Mouse (Mus musculus) hindbrain, embryonic 15.5 days (tissue): Measurements from ENCODE around the gene Baz1a. TPM values are rescaled to one million over a fixed set of nuclear protein-coding genes. Genes with fewer than 3 reads are reported as not detected.

Experiments used
- ATAC-seq: fragments of 200-750 bp; cut with Nextera tagmentation; 2 replicates; pipeline ENCODE4 v1.8.0; 2017; ENCODE audit warnings: low read depth, moderate number of reproducible peaks, moderate TSS enrichment; ENCODE audit not compliant: low FRiP score
- H3K27ac ChIP-seq: fragments of 300-500 bp; sonication (generic); replicated peaks from 2 replicates; pipeline ENCODE4 v1.5.1; 2015; ENCODE audit warnings: mild to moderate bottlenecking, inconsistent platforms
- H3K27me3 ChIP-seq: fragments of 300-500 bp; sonication (generic); 2 replicates; pipeline ENCODE4 v1.6.1; 2015; ENCODE audit warnings: control low read depth, inconsistent platforms
- H3K36me3 ChIP-seq: fragments of 300-500 bp; sonication (generic); 2 replicates; pipeline ENCODE4 v1.6.1; 2015; ENCODE audit warnings: control low read depth, inconsistent platforms
- H3K4me1 ChIP-seq: fragments of 300-500 bp; sonication (generic); replicated peaks from 2 replicates; pipeline ENCODE4 v1.6.1; 2015; ENCODE audit warnings: control low read depth, inconsistent platforms
- H3K4me2 ChIP-seq: fragments of 300-500 bp; sonication (generic); 2 replicates; pipeline ENCODE4 v1.6.1; 2015; ENCODE audit warnings: moderate library complexity, mild to moderate bottlenecking, inconsistent platforms
- H3K4me3 ChIP-seq: fragments of 300-500 bp; sonication (generic); 2 replicates; pipeline ENCODE4 v1.5.1; 2015; ENCODE audit warnings: mild to moderate bottlenecking, inconsistent platforms
- H3K9ac ChIP-seq: fragments of 300-500 bp; sonication (generic); 2 replicates; pipeline ENCODE4 v1.6.1; 2015; ENCODE audit warnings: inconsistent platforms
- H3K9me3 ChIP-seq: fragments of 300-500 bp; sonication (generic); 2 replicates; pipeline ENCODE4 v1.6.1; 2016; ENCODE audit warnings: control low read depth, inconsistent platforms
- WGBS: fragments of 180-500 bp; shearing (Covaris S2); methylation state at CpG from one replicate; pipeline ENCODE4 v1.1.7; 2015; 5-methylcytosine and 5-hydroxymethylcytosine counted together
- polyA plus RNA-seq: library from polyadenylated mRNA; unstranded; fragments of >200 nt; fragmentation: Nextera tagmentation; extraction: Ambion mirVana; gene quantifications from 2 replicates; pipeline ENCODE4 v1.2.1, GENCODE M21; 2015

Baz1a gene
- polyA plus RNA-seq, 1 experiment from 2014 or later: 7.0 TPM

GRCm38 (mm10) chr12:54986052-54986717 lies 28.0 kb downstream of the Baz1a start, which contains the start of gene Gm20403:
TSS of gene Gm20403 (minus strand) at chr12:54986529.
- Histone ChIP-seq H3K4me2 (peak within 1 kb of the TSS; percentile 99), H3K27me3 (no peaks in the 10 kb centered on the region), H3K27ac (peak within 1 kb of the TSS; percentile 79), H3K9me3 (no peaks in the 10 kb centered on the region), H3K36me3 (no peaks in the 10 kb centered on the region), H3K4me1 (peaks cover 9% of the 10 kb centered on the region), H3K9ac (peak within 1 kb of the TSS; percentile 62), H3K4me3 (peak within 1 kb of the TSS; percentile 69)
- 0% methylated on average over 29 of the region's 60 CpGs for WGBS
- ATAC-seq: peak; percentile 79

- H3K9ac ChIP-seq: peak overlapping the region; percentile 62
- no peaks in the 10 kb centered on the region for H3K9me3 ChIP-seq
- under 1% methylated on average over 77 of the region's 117 CpGs for WGBS
- peak; percentile 74 for ATAC-seq
- peak overlapping the region; percentile 79 for H3K27ac ChIP-seq
- no peaks in the 10 kb centered on the region for H3K36me3 ChIP-seq
- peaks cover 9% of the 10 kb centered on the region for H3K4me1 ChIP-seq
- no peaks in the 10 kb centered on the region for H3K27me3 ChIP-seq
- peak overlapping the region; percentile 69 for H3K4me3 ChIP-seq
- H3K4me2 ChIP-seq: peak overlapping the region; percentile 99
These were observed 28.7 kb downstream of the Baz1a start for GRCm38 (mm10) chr12:54985257-54986051.

- no peaks in the 10 kb centered on the region for H3K36me3 ChIP-seq
- peak overlapping the region; percentile 79 for H3K27ac ChIP-seq
- H3K4me3 ChIP-seq: peak overlapping the region; percentile 69
- H3K4me2 ChIP-seq: peak overlapping the region; percentile 99
- no peaks in the 10 kb centered on the region for H3K27me3 ChIP-seq
- peaks cover 9% of the 10 kb centered on the region for H3K4me1 ChIP-seq
- ATAC-seq: peak; percentile 83
- no peaks in the 10 kb centered on the region for H3K9me3 ChIP-seq
- H3K9ac ChIP-seq: peak overlapping the region; percentile 62
- under 1% methylated on average over 41 of the region's 42 CpGs for WGBS
These were observed 29.4 kb downstream of the Baz1a start for GRCm38 (mm10) chr12:54984701-54985256.

GRCm38 (mm10) chr12:54982935-54983715 lies 31.0 kb downstream of the Baz1a start:
- WGBS: 74% methylated on average over 7 of the region's 7 CpGs
- H3K4me3 ChIP-seq: no peak overlapping the region
- ATAC-seq: no peak
- no peak overlapping the region for H3K4me2 ChIP-seq
- no peaks in the 10 kb centered on the region for H3K9me3 ChIP-seq
- H3K4me1 ChIP-seq: peaks cover 9% of the 10 kb centered on the region
- H3K9ac ChIP-seq: no peak overlapping the region
- H3K27me3 ChIP-seq: no peaks in the 10 kb centered on the region
- no peak overlapping the region for H3K27ac ChIP-seq
- H3K36me3 ChIP-seq: no peaks in the 10 kb centered on the region

GRCm38 (mm10) chr12:54981962-54982361 lies 32.2 kb downstream of the Baz1a start:
- H3K27me3 ChIP-seq: no peaks in the 10 kb centered on the region
- H3K4me1 ChIP-seq: peaks cover 9% of the 10 kb centered on the region
- no peaks in the 10 kb centered on the region for H3K9me3 ChIP-seq
- no peak overlapping the region for H3K4me2 ChIP-seq
- ATAC-seq: no peak
- H3K27ac ChIP-seq: no peak overlapping the region
- no peaks in the 10 kb centered on the region for H3K36me3 ChIP-seq
- H3K9ac ChIP-seq: no peak overlapping the region
- H3K4me3 ChIP-seq: no peak overlapping the region
- WGBS: 75% methylated on average over 6 of the region's 6 CpGs

GRCm38 (mm10) chr12:54980939-54981338 lies 33.2 kb downstream of the Baz1a start:
- 85% methylated on average over 5 of the region's 5 CpGs for WGBS
- H3K4me1 ChIP-seq: peaks cover 9% of the 10 kb centered on the region
- H3K36me3 ChIP-seq: no peaks in the 10 kb centered on the region
- H3K4me2 ChIP-seq: no peak overlapping the region
- no peaks in the 10 kb centered on the region for H3K9me3 ChIP-seq
- H3K4me3 ChIP-seq: no peak overlapping the region
- no peak overlapping the region for H3K9ac ChIP-seq
- ATAC-seq: no peak
- H3K27ac ChIP-seq: no peak overlapping the region
- no peaks in the 10 kb centered on the region for H3K27me3 ChIP-seq

- Histone ChIP-seq H3K4me1 (peaks cover 9% of the 10 kb centered on the region), H3K9ac (no peak overlapping the region), H3K27ac (no peak overlapping the region), H3K4me3 (no peak overlapping the region), H3K4me2 (no peak overlapping the region), H3K9me3 (no peaks in the 10 kb centered on the region), H3K27me3 (no peaks in the 10 kb centered on the region), H3K36me3 (no peaks in the 10 kb centered on the region)
- 76% methylated on average over 6 of the region's 6 CpGs for WGBS
- ATAC-seq: no peak
These were observed 33.6 kb downstream of the Baz1a start for GRCm38 (mm10) chr12:54980532-54980931.

- Histone ChIP-seq H3K4me3 (no peak overlapping the region), H3K36me3 (no peaks in the 10 kb centered on the region), H3K27ac (no peak overlapping the region), H3K9me3 (no peaks in the 10 kb centered on the region), H3K27me3 (no peaks in the 10 kb centered on the region), H3K4me1 (no peaks in the 10 kb centered on the region), H3K4me2 (no peak overlapping the region), H3K9ac (no peak overlapping the region)
- 80% methylated on average over 3 of the region's 3 CpGs for WGBS
- no peak for ATAC-seq
These were observed 45.1 kb downstream of the Baz1a start for GRCm38 (mm10) chr12:54969033-54969432.

- Histone ChIP-seq H3K4me2 (no peak overlapping the region), H3K27ac (no peak overlapping the region), H3K4me3 (no peak overlapping the region), H3K9me3 (no peaks in the 10 kb centered on the region), H3K27me3 (no peaks in the 10 kb centered on the region), H3K4me1 (no peaks in the 10 kb centered on the region), H3K36me3 (no peaks in the 10 kb centered on the region), H3K9ac (no peak overlapping the region)
- no peak for ATAC-seq
- WGBS: 97% methylated on average over 4 of the region's 4 CpGs
These were observed 48.5 kb downstream of the Baz1a start for GRCm38 (mm10) chr12:54965532-54966160.

GRCm38 (mm10) chr12:54959569-54959968 lies 54.6 kb downstream of the Baz1a start:
- H3K36me3 ChIP-seq: no peaks in the 10 kb centered on the region
- H3K9ac ChIP-seq: no peak overlapping the region
- H3K4me3 ChIP-seq: no peak overlapping the region
- H3K9me3 ChIP-seq: no peaks in the 10 kb centered on the region
- no peak overlapping the region for H3K27ac ChIP-seq
- H3K27me3 ChIP-seq: no peaks in the 10 kb centered on the region
- 73% methylated on average over 2 of the region's 2 CpGs for WGBS
- H3K4me2 ChIP-seq: no peak overlapping the region
- H3K4me1 ChIP-seq: no peaks in the 10 kb centered on the region
- ATAC-seq: no peak

- no peaks in the 10 kb centered on the region for H3K9me3 ChIP-seq
- no peak overlapping the region for H3K4me2 ChIP-seq
- H3K9ac ChIP-seq: no peak overlapping the region
- WGBS: 90% methylated on average over 2 of the region's 2 CpGs
- no peaks in the 10 kb centered on the region for H3K27me3 ChIP-seq
- no peak overlapping the region for H3K27ac ChIP-seq
- no peaks in the 10 kb centered on the region for H3K4me1 ChIP-seq
- H3K36me3 ChIP-seq: no peaks in the 10 kb centered on the region
- no peak for ATAC-seq
- H3K4me3 ChIP-seq: no peak overlapping the region
These were observed 57.2 kb downstream of the Baz1a start for GRCm38 (mm10) chr12:54956974-54957373.
